Mouse (Mus musculus): ENCODE results near the gene Slc35b4. TPM values are rescaled to one million over a fixed set of nuclear protein-coding genes. Genes with fewer than 3 reads are reported as not detected.
A peak's percentile ranks its signal among the peaks of the same experiment; 100 is the strongest.

Gene Slc35b4
- 42.7 and 45.3 TPM in 2 replicates for polyA plus RNA-seq (2015; fragmentation: Nextera tagmentation; extraction: Ambion mirVana)

DNA sequence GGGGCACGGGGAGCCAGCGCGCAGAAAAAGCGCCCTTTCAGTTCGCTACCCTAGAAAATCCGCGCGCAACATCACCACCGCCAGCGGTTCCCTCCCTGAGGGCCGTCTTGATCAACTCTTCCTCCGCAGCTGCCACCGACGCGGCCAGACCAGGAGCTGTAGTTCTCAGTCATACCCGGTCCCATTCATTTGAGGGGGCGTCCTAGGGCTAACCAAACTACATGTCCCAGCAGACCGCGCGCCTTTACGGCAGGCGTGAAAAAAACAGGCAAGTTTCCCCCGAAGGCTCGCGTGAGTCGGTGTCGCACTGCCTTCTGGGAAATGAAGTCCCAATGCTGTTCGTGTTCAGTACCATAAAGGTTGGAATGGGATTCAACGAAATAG, at the start of gene Slc35b4:
Slc35b4 (minus strand) TSS at position 248 of the 384 bp plus-strand sequence.
- Histone ChIP-seq H3K9me3 (ENCODE audit: control insufficient read depth, low read length) (no peaks in the 10 kb centered on the region), H3K4me3 (ENCODE audit: low read length) (peak within 1 kb of the TSS; percentile 68), H3K27me3 (replicated peaks; ENCODE audit: control insufficient read depth, insufficient read depth, low read length) (no peaks in the 10 kb centered on the region), H3K9ac (ENCODE audit: low read depth, low read length) (peak within 1 kb of the TSS; percentile 88), H3K4me2 (ENCODE audit: low read length) (peak within 1 kb of the TSS; percentile 66), H3K27ac (ENCODE audit: low read depth, low read length) (peak within 1 kb of the TSS; percentile 80), H3K36me3 (ENCODE audit: control insufficient read depth, insufficient read depth, low read length) (no peaks in the 10 kb centered on the region), H3K4me1 (ENCODE audit: control insufficient read depth, insufficient read depth, low read depth, low read length) (peaks cover 6% of the 10 kb centered on the region)
- WGBS = under 1% methylated on average over 29 of the region's 29 CpGs
- ATAC-seq = peak; percentile 100

DNA sequence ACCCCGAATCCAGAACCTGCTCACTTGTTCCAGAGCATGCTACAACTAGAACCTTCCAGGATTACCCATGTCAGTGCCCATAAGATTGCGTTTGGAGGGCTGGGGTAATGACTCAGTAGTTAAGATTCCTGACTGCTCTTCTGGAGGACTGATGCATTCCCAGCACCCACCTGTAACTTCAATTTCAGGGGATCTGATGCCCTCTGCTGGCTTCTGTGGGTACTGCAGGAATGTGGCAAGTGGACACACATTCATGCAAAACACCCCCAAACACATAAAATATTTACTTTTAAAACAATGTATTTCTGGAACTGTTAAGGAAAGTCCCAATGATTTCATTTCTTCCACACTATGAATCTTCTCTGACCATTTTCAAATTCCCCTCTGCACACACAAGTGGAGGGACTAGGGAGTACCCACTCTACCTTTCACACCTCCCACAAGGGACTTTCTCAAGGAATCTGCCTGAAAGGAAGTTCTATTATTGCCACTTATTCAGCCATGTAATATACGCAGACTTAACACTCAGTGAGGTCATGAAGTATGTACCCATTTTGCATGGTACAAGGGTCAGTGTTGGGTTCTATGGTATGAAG, 48.2 kb upstream of the Slc35b4 start:
- no peak for ATAC-seq
- no peaks in the 10 kb centered on the region for H3K27me3 ChIP-seq (replicated peaks; ENCODE audit: control insufficient read depth, insufficient read depth, low read length)
- no peak overlapping the region for H3K27ac ChIP-seq (ENCODE audit: low read depth, low read length)
- H3K36me3 ChIP-seq (ENCODE audit: control insufficient read depth, insufficient read depth, low read length) = no peaks in the 10 kb centered on the region
- H3K9ac ChIP-seq (ENCODE audit: low read depth, low read length) = no peak overlapping the region
- peaks cover 2% of the 10 kb centered on the region for H3K9me3 ChIP-seq (ENCODE audit: control insufficient read depth, low read length)
- H3K4me2 ChIP-seq (ENCODE audit: low read length) = no peak overlapping the region
- WGBS = 94% methylated on average over 3 of the region's 3 CpGs
- H3K4me1 ChIP-seq (ENCODE audit: control insufficient read depth, insufficient read depth, low read depth, low read length) = no peaks in the 10 kb centered on the region; the same call in 1 of the 2 replicates
- H3K4me3 ChIP-seq (ENCODE audit: low read length) = no peak overlapping the region

DNA sequence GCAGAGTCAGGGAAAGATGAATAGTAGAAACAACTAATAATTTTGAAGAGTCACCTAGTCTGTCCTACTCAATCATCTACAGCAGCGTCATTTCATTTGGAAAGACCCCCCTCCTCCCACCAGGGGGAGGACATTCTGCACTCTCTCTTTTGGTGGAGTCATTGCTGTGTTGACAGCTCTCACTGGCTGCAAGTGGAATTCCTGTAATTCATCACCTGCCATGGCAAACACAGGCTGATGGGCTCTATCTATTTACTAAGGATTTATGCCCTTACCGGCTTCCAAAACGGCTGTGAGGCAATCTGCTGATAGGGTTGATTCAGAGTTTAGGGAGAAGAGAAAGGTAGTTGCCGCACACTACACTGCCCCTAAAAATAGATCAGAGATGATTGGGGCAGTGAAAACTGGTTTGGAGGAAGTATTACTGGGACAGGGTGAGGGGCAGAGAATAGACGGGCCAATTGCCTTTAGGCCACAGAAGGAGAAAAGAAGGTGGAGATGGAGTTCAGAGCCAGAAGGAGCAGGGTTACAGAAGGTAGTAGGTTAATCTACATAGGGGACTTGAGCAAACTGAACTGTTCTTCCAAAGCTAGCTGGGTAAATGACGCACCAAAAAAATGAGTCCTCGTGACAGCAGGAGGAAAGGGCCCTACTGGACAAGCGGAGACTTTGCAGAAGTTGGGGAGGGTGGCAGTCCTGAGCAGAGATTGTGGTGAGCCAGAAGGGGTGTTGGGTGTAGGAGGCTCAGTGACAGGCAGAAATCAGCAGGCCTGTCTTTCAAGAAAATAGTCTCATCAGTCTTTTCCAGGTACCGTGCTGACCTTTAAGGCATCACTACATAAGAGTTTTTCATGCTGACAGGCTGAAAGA, 39.8 kb upstream of the Slc35b4 start:
- Histone ChIP-seq H3K4me2 (ENCODE audit: low read length) (no peak overlapping the region), H3K27me3 (replicated peaks; ENCODE audit: control insufficient read depth, insufficient read depth, low read length) (no peaks in the 10 kb centered on the region), H3K4me3 (ENCODE audit: low read length) (no peak overlapping the region), H3K9me3 (ENCODE audit: control insufficient read depth, low read length) (no peaks in the 10 kb centered on the region), H3K9ac (ENCODE audit: low read depth, low read length) (no peak overlapping the region), H3K4me1 (ENCODE audit: control insufficient read depth, insufficient read depth, low read depth, low read length) (peaks cover 3% of the 10 kb centered on the region), H3K36me3 (ENCODE audit: control insufficient read depth, insufficient read depth, low read length) (no peaks in the 10 kb centered on the region), H3K27ac (ENCODE audit: low read depth, low read length) (0 out of 2 replicates have a peak overlapping the region, but pooled peaks have one; percentile 23)
- no peak for ATAC-seq
- WGBS = 59% methylated on average over 9 of the region's 9 CpGs

DNA sequence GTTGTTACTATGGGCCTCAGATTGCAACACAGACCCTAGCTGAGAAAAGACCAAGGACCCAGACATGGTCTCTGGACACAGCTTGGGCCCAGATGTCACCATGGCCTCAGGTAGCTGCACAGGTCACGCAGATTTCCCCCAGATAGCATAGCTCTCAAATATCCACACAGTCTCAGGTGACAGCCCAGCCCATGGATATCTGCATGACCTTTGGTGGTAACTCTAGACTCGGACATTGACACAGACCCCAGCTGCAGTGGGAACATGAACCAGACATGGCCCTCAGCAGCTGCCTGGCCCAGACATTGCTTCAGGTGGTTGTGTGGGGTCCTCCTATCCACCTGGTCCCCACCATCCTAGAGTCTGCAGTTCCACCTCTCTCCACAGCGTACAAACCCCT, 28.8 kb upstream of the Slc35b4 start:
- no peak for ATAC-seq
- Histone ChIP-seq H3K27ac (ENCODE audit: low read depth, low read length) (no peak overlapping the region), H3K4me1 (ENCODE audit: control insufficient read depth, insufficient read depth, low read depth, low read length) (no peaks in the 10 kb centered on the region), H3K4me3 (ENCODE audit: low read length) (no peak overlapping the region), H3K9me3 (ENCODE audit: control insufficient read depth, low read length) (no peaks in the 10 kb centered on the region), H3K9ac (ENCODE audit: low read depth, low read length) (no peak overlapping the region), H3K27me3 (replicated peaks; ENCODE audit: control insufficient read depth, insufficient read depth, low read length) (no peaks in the 10 kb centered on the region), H3K4me2 (ENCODE audit: low read length) (no peak overlapping the region), H3K36me3 (ENCODE audit: control insufficient read depth, insufficient read depth, low read length) (no peaks in the 10 kb centered on the region)
- 87% methylated on average over 3 of the region's 3 CpGs for WGBS

DNA sequence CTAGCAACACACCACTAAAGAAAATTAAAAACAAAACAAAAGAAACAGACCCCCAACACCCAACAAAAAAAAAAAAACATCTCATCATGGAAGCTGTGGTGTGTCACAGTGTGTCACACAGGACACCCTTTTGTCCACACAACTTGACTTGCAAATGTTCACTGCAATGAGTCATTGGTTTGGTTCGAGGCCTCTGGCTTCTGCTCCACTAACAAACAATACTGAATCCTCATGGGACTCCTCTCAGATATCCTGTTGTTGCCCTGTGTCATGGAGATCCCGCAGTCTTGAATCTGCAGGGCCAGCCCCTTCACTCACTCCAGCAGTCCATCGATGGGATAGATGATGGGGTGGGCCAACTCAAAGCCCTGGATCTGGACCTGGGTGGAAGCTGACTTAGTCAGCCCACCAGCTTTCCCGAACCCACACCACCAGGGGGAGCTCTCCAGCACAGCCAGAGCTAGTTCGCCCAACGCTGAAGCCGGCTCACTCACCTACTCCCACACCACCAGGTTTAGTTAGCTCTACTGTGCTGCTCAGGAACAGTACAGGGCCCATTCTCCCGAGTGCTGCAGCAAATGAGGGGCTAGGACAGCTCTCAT, 28.2 kb upstream of the Slc35b4 start:
- WGBS = 72% methylated on average over 8 of the region's 8 CpGs
- no peaks in the 10 kb centered on the region for H3K36me3 ChIP-seq (ENCODE audit: control insufficient read depth, insufficient read depth, low read length)
- no peak for ATAC-seq

DNA sequence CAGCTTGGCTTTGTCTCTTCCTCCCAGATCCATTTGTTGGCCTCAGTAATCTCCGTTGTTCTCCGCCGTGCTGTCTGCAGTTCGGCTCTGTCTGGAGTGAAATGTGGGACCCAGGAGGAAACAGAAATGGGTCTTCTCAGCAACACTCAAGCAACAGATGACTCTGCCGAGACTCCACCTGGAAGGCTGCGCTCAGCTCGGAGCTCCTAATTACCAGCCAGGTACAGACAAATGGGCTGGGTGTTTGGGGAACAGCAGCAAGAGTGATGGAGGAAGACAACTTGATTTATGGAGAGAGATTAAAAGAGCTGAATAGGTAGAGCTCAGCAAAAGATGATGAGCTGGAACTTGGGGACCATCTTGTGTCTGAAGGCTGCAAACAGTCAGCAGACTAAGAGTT, 26.6 kb upstream of the Slc35b4 start:
- Histone ChIP-seq H3K9ac (ENCODE audit: low read depth, low read length) (no peak overlapping the region), H3K4me1 (ENCODE audit: control insufficient read depth, insufficient read depth, low read depth, low read length) (no peaks in the 10 kb centered on the region), H3K4me3 (ENCODE audit: low read length) (no peak overlapping the region), H3K36me3 (ENCODE audit: control insufficient read depth, insufficient read depth, low read length) (no peaks in the 10 kb centered on the region), H3K27ac (ENCODE audit: low read depth, low read length) (no peak overlapping the region), H3K27me3 (replicated peaks; ENCODE audit: control insufficient read depth, insufficient read depth, low read length) (no peaks in the 10 kb centered on the region), H3K9me3 (ENCODE audit: control insufficient read depth, low read length) (no peaks in the 10 kb centered on the region), H3K4me2 (ENCODE audit: low read length) (no peak overlapping the region)
- 53% methylated on average over 7 of the region's 7 CpGs for WGBS
- peak; percentile 74 for ATAC-seq

More for the DNA sequence above, 28.2 kb upstream of the Slc35b4 start:
- no peak overlapping the region for H3K27ac ChIP-seq (ENCODE audit: low read depth, low read length)
- no peaks in the 10 kb centered on the region for H3K9me3 ChIP-seq (ENCODE audit: control insufficient read depth, low read length)
- no peak overlapping the region for H3K4me2 ChIP-seq (ENCODE audit: low read length)
- no peak overlapping the region for H3K4me3 ChIP-seq (ENCODE audit: low read length)
- H3K4me1 ChIP-seq (ENCODE audit: control insufficient read depth, insufficient read depth, low read depth, low read length) = no peaks in the 10 kb centered on the region
- H3K9ac ChIP-seq (ENCODE audit: low read depth, low read length) = no peak overlapping the region
- H3K27me3 ChIP-seq (replicated peaks; ENCODE audit: control insufficient read depth, insufficient read depth, low read length) = no peaks in the 10 kb centered on the region

DNA sequence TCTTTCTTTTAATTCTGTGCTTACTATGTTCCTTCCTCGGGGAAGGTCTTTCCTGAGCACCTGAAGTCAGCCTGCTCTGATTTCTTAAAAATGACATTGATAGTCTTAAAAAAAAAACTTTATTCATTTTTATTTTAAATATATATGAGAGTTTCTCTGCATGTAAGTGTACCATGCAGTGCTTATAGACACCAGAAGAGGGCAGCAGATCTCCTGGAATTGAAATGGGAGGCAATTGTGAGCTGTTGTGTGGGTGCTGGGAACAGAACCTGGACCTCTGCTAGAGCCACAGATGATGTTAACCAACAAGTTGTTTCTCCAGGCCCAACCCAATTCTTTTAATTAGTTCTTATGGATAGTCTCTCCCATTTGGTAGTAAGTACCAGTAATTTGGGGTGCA, 18.1 kb upstream of the Slc35b4 start:
- Histone ChIP-seq H3K36me3 (ENCODE audit: control insufficient read depth, insufficient read depth, low read length) (no peaks in the 10 kb centered on the region), H3K9ac (ENCODE audit: low read depth, low read length) (no peak overlapping the region), H3K4me3 (ENCODE audit: low read length) (no peak overlapping the region), H3K9me3 (ENCODE audit: control insufficient read depth, low read length) (no peaks in the 10 kb centered on the region), H3K27me3 (replicated peaks; ENCODE audit: control insufficient read depth, insufficient read depth, low read length) (no peaks in the 10 kb centered on the region), H3K4me1 (ENCODE audit: control insufficient read depth, insufficient read depth, low read depth, low read length) (no peaks in the 10 kb centered on the region), H3K4me2 (ENCODE audit: low read length) (no peak overlapping the region), H3K27ac (ENCODE audit: low read depth, low read length) (no peak overlapping the region)
- WGBS = 84% methylated on average over 1 of the region's 1 CpGs
- no peak for ATAC-seq

DNA sequence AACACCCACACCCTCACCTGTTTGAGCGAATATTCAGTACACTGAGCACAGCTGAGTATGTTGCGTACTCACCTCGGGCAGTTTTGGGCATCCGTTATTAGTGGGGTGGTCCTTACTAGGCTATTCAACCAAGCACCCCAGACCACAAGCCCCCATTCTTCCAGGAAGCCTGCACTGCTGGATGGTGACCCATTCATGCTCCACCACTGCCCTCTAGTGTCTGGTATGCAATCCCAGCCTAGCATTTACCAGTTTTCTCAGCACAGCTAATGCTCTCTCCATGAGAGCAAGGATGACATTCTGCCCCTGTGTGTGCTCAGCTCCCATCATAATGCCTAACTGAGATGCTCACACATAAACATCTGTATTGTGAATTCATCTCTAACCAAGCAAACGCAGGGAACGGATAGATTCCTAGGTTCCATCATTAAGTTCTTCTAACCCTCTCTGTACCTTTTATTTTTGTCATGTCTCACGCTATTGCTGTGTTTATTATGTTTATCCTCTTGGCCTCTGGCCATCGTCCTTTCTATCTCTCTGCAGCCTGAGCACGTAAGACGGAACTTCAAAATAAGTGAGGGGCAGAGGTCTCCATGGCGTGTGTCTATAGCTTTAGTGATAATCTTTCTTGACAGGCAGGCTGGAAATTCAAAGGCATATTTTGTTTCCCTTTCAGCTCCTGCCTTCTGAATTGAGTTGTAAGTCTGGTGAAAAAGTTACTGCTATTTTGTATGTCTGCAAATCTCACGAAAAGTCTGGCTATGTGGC, 17.0 kb upstream of the Slc35b4 start:
- H3K27me3 ChIP-seq (replicated peaks; ENCODE audit: control insufficient read depth, insufficient read depth, low read length) = no peaks in the 10 kb centered on the region
- no peak overlapping the region for H3K4me3 ChIP-seq (ENCODE audit: low read length)
- no peak overlapping the region for H3K9ac ChIP-seq (ENCODE audit: low read depth, low read length)
- no peaks in the 10 kb centered on the region for H3K36me3 ChIP-seq (ENCODE audit: control insufficient read depth, insufficient read depth, low read length)
- WGBS = 52% methylated on average over 12 of the region's 12 CpGs
- peak; percentile 90 for ATAC-seq
- no peak overlapping the region for H3K27ac ChIP-seq (ENCODE audit: low read depth, low read length)
- no peak overlapping the region for H3K4me2 ChIP-seq (ENCODE audit: low read length)
- no peaks in the 10 kb centered on the region for H3K9me3 ChIP-seq (ENCODE audit: control insufficient read depth, low read length)
- no peaks in the 10 kb centered on the region for H3K4me1 ChIP-seq (ENCODE audit: control insufficient read depth, insufficient read depth, low read depth, low read length)
